Mouse (Mus musculus) liver, embryonic 14.5 days (tissue): Measurements from ENCODE around the gene Szt2.

ENCODE experiments used
- CTCF ChIP-seq: IDR thresholded peaks from 2 replicates; pipeline ENCODE4 v1.5.1; 2016; ENCODE audit warnings: antibody characterized with exemption, low read depth, control low read depth
- EP300 ChIP-seq: IDR thresholded peaks from 2 replicates; pipeline ENCODE4 v1.6.1; 2016; ENCODE audit warnings: antibody characterized with exemption, low read depth

DNA sequence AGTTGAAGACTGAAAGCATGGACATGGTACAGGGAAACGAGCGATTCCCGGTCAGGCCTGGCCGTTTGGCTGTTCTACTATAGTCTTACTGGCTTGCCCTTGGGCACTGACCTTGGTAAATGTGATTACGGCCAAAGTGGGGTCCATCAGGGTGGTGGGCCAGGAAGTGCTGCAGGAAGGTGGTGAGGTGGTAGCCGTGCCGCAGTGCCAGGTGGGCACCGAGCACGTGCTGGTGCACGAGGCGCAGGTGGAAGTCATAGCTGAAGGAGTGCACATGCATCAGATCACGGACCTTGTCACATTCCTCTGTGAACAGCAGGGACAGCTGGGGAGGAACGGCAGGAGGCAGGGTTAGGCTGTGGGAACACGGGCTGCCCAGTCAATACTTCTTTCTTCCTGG, 43.1 kb downstream of the Szt2 start:
- TF ChIP-seq CTCF (no peak), EP300 (no peak)
